Mouse (Mus musculus) splenic B cell, adult 2 months (primary cell): ENCODE results near the gene Tulp3.
"Not testable (repeated sequence)": the region's sequence is repeated elsewhere in the genome, so short reads cannot be mapped to it uniquely, and the experiment has no call there.

Experiments used
- DNase-seq: peaks from one replicate; pipeline ENCODE4 v3.0.0-alpha.2; 2011; ENCODE audit warnings: low read depth, low spot score
- H3K27me3 ChIP-seq: 2 replicates; pipeline ENCODE4 v1.6.1; 2012; ENCODE audit warnings: mild to moderate bottlenecking, low read length, moderate library complexity, mixed read lengths; ENCODE audit not compliant: control insufficient read depth, poor library complexity, insufficient read depth, severe bottlenecking
- H3K36me3 ChIP-seq: 2 replicates; pipeline ENCODE4 v1.6.1; 2012; ENCODE audit warnings: mild to moderate bottlenecking, low read length, moderate library complexity, mixed read lengths; ENCODE audit not compliant: control insufficient read depth, poor library complexity, insufficient read depth, severe bottlenecking

The Tulp3 gene

DNA sequence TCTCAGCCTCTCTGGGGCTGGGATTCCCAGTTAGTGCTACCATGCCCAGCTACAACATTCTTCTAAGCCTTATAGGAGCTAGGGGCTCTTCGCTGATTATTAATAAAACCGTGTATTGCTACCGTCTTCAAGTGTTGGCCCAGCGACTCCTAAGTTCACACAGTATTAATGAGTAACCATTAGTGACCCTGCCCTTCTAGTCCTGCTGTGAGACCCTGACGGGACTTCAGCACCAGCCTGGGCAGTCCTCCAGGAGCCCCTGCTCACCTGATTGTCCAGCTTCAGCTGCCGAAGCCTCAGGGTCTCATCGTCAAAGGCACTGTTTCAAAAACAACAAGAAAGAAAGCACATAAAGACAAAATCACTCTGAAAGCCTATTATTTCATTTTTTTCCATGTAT lies 18.2 kb downstream of the Tulp3 start:
- Histone ChIP-seq H3K36me3 (0 out of 2 replicates have a peak, but pooled peaks cover 1% of the 10 kb centered on the region), H3K27me3 (no peaks in the 10 kb centered on the region)
- no peak for DNase-seq

GRCm38 (mm10) chr6:128334397-128335124 lies 21.1 kb downstream of the Tulp3 start:
- Histone ChIP-seq H3K27me3 (no peaks in the 10 kb centered on the region), H3K36me3 (0 out of 2 replicates have a peak, but pooled peaks cover 1% of the 10 kb centered on the region)
- peak; percentile 74 for DNase-seq

GRCm38 (mm10) chr6:128318317-128318716 lies 37.3 kb downstream of the Tulp3 start:
- H3K36me3 ChIP-seq: 0 out of 2 replicates have a peak, but pooled peaks cover 2% of the 10 kb centered on the region
- peak; percentile 84 for DNase-seq

GRCm38 (mm10) chr6:128315597-128315996 lies 40.1 kb downstream of the Tulp3 start:
- DNase-seq: no peak
- Histone ChIP-seq H3K27me3 (no peaks in the 10 kb centered on the region), H3K36me3 (no peaks in the 10 kb centered on the region)

More at GRCm38 (mm10) chr6:128318317-128318716, 37.3 kb downstream of the Tulp3 start:
- no peaks in the 10 kb centered on the region for H3K27me3 ChIP-seq

GRCm38 (mm10) chr6:128314796-128315195 lies 40.9 kb downstream of the Tulp3 start:
- no peak for DNase-seq
- Histone ChIP-seq H3K36me3 (no peaks in the 10 kb centered on the region), H3K27me3 (no peaks in the 10 kb centered on the region)

GRCm38 (mm10) chr6:128308311-128308710 lies 47.3 kb downstream of the Tulp3 start:
- Histone ChIP-seq H3K36me3 (no peaks in the 10 kb centered on the region), H3K27me3 (no peaks in the 10 kb centered on the region)
- DNase-seq: peak; percentile 62

DNA sequence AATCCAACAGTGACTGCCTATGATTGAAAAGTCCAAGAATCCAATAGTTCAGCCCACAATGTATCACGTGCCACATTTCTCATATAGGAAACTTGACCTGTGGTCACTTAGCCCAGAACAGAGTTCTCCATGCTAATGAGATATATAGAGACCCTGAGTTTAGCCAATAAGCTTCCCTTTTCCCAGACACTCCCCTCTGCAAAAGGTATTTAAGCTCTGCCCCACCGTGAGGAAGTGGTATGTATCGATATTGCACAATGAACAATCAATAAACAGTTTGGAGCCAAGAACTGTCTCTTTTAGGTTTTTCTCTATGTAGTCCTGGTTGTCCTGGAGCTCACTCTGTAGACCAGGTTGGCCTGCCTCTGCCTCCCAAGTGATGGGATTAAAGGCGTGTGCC lies 50.9 kb downstream of the Tulp3 start:
- no peaks in the 10 kb centered on the region for H3K36me3 ChIP-seq
- 0 out of 2 replicates have a peak, but pooled peaks cover 1% of the 10 kb centered on the region for H3K27me3 ChIP-seq
- no peak for DNase-seq

GRCm38 (mm10) chr6:128302640-128303039 lies 53.0 kb downstream of the Tulp3 start:
- DNase-seq: peak; percentile 14
- H3K27me3 ChIP-seq, H3K36me3 ChIP-seq: not testable (repeated sequence)

DNA sequence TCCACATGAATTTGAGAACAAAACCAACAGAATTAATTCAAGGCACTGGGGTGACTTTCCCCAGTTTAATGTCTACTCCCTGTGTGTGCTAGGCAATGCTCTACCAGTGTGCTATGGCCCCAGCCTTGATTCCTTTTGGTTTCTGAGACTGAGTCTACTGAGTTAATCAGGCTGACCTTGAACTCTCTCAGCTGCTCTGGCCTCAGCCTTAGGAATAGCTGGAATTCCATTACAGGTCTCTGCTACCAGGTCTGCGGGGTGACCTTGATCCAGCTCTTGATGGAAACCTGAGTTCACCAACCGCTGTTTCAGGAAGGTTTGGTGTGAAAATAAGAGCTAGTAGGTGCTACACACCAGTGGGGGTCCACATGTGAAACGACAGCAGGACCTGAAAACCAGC lies 53.8 kb downstream of the Tulp3 start:
- H3K36me3 ChIP-seq: no peaks in the 10 kb centered on the region
- no peak for DNase-seq
- H3K27me3 ChIP-seq: 0 out of 2 replicates have a peak, but pooled peaks cover 1% of the 10 kb centered on the region

- no peaks in the 10 kb centered on the region for H3K36me3 ChIP-seq
- no peak for DNase-seq
- H3K27me3 ChIP-seq: 0 out of 2 replicates have a peak, but pooled peaks cover 1% of the 10 kb centered on the region
Measured at GRCm38 (mm10) chr6:128301458-128301857, 54.2 kb downstream of the Tulp3 start.

DNA sequence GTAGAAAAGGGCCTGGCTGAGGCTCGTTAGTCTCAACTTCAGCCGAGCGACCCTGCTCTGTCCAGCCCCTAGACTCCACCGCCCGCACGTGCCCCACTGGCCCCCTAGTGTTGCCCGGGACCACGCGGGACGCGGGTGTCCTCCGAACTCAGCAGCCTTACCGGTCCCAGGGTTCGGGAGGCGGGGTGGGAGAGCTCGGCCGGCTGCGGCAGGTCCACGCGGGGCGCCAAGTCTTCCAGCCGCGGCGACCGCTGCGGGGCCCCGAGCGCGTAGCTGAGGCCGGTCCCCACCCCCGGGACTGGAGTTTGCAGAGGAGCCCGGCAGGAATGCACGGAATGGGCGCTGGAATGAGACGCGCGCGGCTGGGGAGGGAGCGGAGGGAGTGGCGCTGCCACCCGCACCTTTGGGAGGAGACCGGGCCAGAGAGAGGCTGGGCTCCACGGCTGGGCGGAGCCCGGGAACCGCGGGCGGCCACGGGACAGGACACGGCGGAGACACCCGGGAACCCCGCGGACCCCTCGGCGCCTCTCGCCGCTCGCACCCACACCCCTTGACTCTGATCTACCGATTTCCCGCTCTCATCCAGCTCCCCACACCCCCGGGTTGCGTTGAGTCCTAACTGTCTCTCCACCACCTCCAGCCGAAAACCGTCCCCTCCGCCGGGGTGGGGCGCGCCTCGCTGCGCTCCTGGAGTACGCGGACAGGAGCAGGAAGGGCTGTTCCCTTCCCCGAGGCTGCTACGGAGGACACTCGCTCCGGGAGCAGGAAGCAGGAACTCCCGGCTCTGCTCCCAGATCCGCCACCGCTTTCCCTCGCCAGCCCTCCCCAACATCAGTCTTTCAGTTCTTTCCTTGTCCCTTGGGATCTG lies 55.3 kb downstream of the Tulp3 start, which contains the start of gene Tead4:
Tead4 (minus strand) TSS at position 690 of the 868 bp plus-strand sequence.
- DNase-seq: no peak
- Histone ChIP-seq H3K27me3 (0 out of 2 replicates have a peak, but pooled peaks cover 1% of the 10 kb centered on the region), H3K36me3 (no peaks in the 10 kb centered on the region)

DNA sequence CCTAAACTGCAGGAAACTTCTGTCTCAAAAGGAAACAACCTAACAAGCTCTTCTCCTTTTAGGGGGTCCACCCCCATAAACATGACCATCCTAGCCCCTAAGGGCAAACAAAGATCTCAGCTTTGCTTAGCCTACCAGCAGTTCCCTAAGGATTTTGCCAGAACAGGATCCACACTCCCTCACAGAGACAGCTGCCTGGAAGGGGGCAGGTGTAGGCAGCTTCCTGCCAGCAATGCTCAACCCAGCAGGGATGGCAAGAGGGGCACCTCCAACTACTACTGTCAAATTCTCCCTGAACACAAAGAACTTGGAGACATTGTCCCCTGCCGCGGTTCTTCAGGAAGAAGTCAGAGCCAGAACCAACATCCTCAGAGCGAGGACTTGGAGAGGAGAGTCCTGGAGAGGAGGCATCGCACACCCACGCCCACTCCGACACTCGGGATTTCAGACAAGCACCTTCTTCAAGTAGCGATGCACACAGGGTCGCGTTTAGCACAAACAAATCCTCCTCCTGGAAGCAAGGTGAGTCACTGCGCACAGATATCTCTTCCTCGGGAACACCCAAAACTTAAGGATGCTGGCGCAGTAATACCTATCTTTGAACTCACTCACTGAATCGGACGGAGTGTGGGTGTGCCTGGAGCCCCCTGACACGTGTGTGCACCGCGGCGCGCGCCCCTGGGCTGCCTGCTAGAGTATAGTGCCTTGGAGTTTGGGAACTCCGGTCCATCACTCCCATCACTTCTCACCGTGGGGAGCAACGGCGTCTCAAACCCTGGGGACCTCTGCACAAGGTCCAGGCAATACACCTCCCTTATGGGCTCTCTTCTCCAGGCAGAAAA lies 56.1 kb downstream of the Tulp3 start:
- 0 out of 2 replicates have a peak, but pooled peaks cover 1% of the 10 kb centered on the region for H3K27me3 ChIP-seq
- DNase-seq: no peak
- no peaks in the 10 kb centered on the region for H3K36me3 ChIP-seq

DNA sequence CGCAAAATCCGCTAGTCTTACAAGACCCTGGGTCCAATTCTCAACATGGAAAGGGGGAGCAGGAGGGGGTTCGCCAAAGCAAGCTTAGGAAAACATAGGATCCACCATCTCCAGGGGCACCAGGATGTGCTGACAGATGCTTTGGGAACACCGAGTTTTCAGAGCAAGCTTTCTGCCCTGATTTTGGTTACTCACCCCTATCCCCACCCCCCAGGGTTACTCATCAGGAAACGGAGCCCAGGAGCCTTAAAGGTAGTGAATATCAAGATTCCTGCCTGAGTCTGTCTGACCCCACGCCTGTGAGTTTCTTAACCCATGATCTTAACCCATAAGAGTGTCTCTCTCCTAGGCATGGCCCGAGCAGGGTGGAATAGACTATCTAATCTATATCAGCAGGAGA lies 57.4 kb downstream of the Tulp3 start:
- no peak for DNase-seq
- Histone ChIP-seq H3K36me3 (no peaks in the 10 kb centered on the region), H3K27me3 (0 out of 2 replicates have a peak, but pooled peaks cover 1% of the 10 kb centered on the region)

- Histone ChIP-seq H3K27me3 (0 out of 2 replicates have a peak, but pooled peaks cover 1% of the 10 kb centered on the region), H3K36me3 (no peaks in the 10 kb centered on the region)
- DNase-seq: no peak
Measured at GRCm38 (mm10) chr6:128296750-128297393, 58.8 kb downstream of the Tulp3 start.
